Mouse (Mus musculus): ENCODE results near the gene Nmnat1.

DNA sequence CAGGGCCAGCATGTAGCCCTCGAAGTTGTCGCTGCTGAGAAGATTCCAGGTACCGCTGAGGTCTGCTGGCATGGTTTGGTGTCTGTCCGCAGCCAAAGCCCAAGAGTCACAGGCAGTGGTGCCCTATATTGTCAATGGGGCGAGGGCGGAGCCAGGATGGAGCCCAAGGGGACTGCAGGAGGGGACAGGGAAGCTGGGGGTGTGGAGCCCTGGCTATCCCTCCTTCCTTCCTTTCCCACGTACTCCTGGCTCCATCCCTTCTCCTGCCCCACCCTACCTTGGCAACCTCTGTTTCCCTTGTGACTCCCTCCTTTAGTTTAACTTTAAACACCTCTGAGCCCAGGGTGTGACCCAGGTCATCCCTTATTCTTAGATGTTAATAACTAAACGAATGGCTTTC, 30.1 kb downstream of the Nmnat1 start, which contains the start of gene Rbp7:
- TF ChIP-seq CTCF (IDR thresholded peaks at IDR 0.05; ENCODE audit: control insufficient read depth, insufficient read depth, low read length) (no peak), POLR2A (IDR thresholded peaks at IDR 0.05; ENCODE audit: borderline replicate concordance, control insufficient read depth, low read depth, low read length) (no peak)

Data from bone marrow, adult 2 months (tissue).